Mouse (Mus musculus): Measurements from ENCODE around the gene BC025920.

DNA sequence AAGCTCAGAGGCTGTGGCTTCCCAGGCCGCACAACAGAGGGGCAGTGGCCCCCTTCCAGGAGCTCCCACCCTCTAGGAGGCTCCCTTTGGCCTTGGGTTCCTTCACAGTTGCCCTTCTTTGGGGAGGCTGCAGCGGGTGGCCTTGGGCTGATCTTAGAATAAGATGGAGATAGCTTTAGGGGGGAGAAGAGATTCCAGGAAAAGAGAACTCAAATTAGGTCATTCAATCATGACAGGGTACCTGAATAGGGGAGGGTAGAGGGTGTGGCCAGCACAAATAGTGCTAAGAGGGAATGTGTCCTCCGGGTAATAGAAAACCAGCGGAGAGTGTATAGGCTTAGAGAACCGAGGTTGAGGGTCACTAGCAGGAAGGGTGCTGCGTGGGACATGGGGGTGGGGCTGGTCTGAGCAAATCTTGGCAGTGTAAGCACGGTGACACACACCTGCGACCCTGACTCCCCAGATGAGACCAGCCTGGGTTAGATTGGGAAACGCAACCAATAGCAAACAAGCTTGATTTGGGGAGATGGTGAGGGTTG, 33.9 kb upstream of the BC025920 start:
- TF ChIP-seq POLR2AphosphoS5 (IDR thresholded peaks at IDR 0.05; ENCODE audit: insufficient replicate concordance, low read depth, low read length) = no peak
- no peak for TF ChIP-seq TAL1 (conservative IDR thresholded peaks at IDR 0.05; ENCODE audit: low read depth, low read length)
- TF ChIP-seq GATA1 (IDR thresholded peaks at IDR 0.05; ENCODE audit: borderline replicate concordance, low read length) = no peak
